Mouse (Mus musculus) forebrain, embryonic 11.5 days (tissue): ENCODE results near the gene Hadhb. TPM values are rescaled to one million over a fixed set of nuclear protein-coding genes. Genes with fewer than 3 reads are reported as not detected.

Experiments used
- ATAC-seq: fragments of 200-750 bp; cut with Nextera tagmentation; replicated peaks from 2 replicates; pipeline ENCODE4 v1.8.0; 2017; ENCODE audit warnings: moderate TSS enrichment; ENCODE audit not compliant: low FRiP score
- DNase-seq: peaks from one replicate; pipeline ENCODE4 v3.0.0-alpha.2; 2017; ENCODE audit warnings: low spot score
- H3K27ac ChIP-seq: fragments of 300-500 bp; sonication (generic); 2 replicates; pipeline ENCODE4 v1.5.1; 2014; ENCODE audit warnings: low read depth, low read length
- H3K27me3 ChIP-seq: fragments of 300-500 bp; sonication (generic); 2 replicates; pipeline ENCODE4 v1.6.1; 2014; ENCODE audit warnings: mild to moderate bottlenecking, low read length, mixed read lengths; ENCODE audit not compliant: control insufficient read depth, insufficient read depth
- H3K36me3 ChIP-seq: fragments of 300-500 bp; sonication (generic); 2 replicates; pipeline ENCODE4 v1.6.1; 2014; ENCODE audit warnings: mild to moderate bottlenecking, low read length, moderate library complexity, mixed read lengths; ENCODE audit not compliant: control insufficient read depth, insufficient read depth
- H3K4me1 ChIP-seq: fragments of 300-500 bp; sonication (generic); replicated peaks from 2 replicates; pipeline ENCODE4 v1.6.1; 2014; ENCODE audit warnings: low read length, mixed read lengths; ENCODE audit not compliant: control insufficient read depth, insufficient read depth
- H3K4me2 ChIP-seq: fragments of 300-500 bp; sonication (generic); 2 replicates; pipeline ENCODE4 v1.6.1; 2014; ENCODE audit warnings: low read depth, mild to moderate bottlenecking, low read length, moderate library complexity, mixed read lengths; ENCODE audit not compliant: severe bottlenecking
- H3K4me3 ChIP-seq: fragments of 300-500 bp; sonication (generic); 2 replicates; pipeline ENCODE4 v1.5.1; 2014; ENCODE audit warnings: low read depth, low read length
- H3K9ac ChIP-seq: fragments of 300-500 bp; sonication (generic); 2 replicates; pipeline ENCODE4 v1.6.1; 2014; ENCODE audit warnings: low read length
- H3K9me3 ChIP-seq: fragments of 300-500 bp; sonication (generic); 2 replicates; pipeline ENCODE4 v1.6.1; 2016; ENCODE audit warnings: low read length, mixed read lengths; ENCODE audit not compliant: control insufficient read depth
- WGBS: fragments of 180-500 bp; shearing (Covaris S2); extraction: QIAGEN DNeasy Blood & Tissue Kit; methylation state at CpG from one replicate; pipeline ENCODE4 v1.1.7; 2014; 5-methylcytosine and 5-hydroxymethylcytosine counted together
- polyA plus RNA-seq: library from polyadenylated mRNA; unstranded; fragments of >200 nt; fragmentation: Nextera tagmentation; extraction: Ambion mirVana; gene quantifications from 2 replicates; pipeline ENCODE4 v1.2.1, GENCODE M21; 2014

Gene Hadhb
- polyA plus RNA-seq, 1 experiment from 2014 or later = 108 TPM

- H3K9ac ChIP-seq = no peak overlapping the region
- no peak overlapping the region for H3K27ac ChIP-seq
- H3K4me2 ChIP-seq = no peak overlapping the region
- DNase-seq (no peak), ATAC-seq (no peak)
- no peaks in the 10 kb centered on the region for H3K4me1 ChIP-seq
- H3K4me3 ChIP-seq = no peak overlapping the region
- 94% methylated on average over 2 of the region's 2 CpGs for WGBS
- no peaks in the 10 kb centered on the region for H3K9me3 ChIP-seq
- H3K36me3 ChIP-seq = no peaks in the 10 kb centered on the region
- H3K27me3 ChIP-seq = no peaks in the 10 kb centered on the region
Observed at GRCm38 (mm10) chr5:30219715-30220114, 64.7 kb downstream of the Hadhb start.

- DNase-seq = no peak
- no peak for ATAC-seq
- Histone ChIP-seq H3K36me3 (no peaks in the 10 kb centered on the region), H3K27me3 (no peaks in the 10 kb centered on the region), H3K4me3 (no peak overlapping the region), H3K9ac (no peak overlapping the region), H3K27ac (no peak overlapping the region), H3K9me3 (no peaks in the 10 kb centered on the region), H3K4me2 (no peak overlapping the region), H3K4me1 (no peaks in the 10 kb centered on the region)
- 89% methylated on average over 8 of the region's 8 CpGs for WGBS
Observed at GRCm38 (mm10) chr5:30220666-30221065, 65.6 kb downstream of the Hadhb start.

DNA sequence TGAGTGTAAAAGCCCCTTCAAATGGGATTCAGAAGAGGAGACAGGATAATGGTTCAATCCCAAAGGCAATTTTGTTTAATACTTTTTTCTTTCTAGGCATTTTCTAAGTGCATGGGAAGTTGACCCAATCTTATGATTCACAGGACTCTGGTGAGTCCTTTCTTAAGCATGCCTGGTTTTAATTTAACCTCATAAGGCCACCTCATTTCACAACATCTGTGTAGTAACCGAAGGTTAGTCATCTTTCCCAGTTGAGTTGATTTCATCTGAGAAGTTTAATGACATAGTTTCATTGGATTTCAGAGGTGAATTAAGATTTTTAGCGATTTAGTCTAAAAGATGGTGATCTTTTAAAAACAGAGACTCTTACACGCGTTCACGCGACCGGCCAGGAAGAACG is 67.6 kb downstream of the Hadhb start:
- WGBS = 97% methylated on average over 8 of the region's 8 CpGs
- no peaks in the 10 kb centered on the region for H3K36me3 ChIP-seq
- no peak for ATAC-seq

DNA sequence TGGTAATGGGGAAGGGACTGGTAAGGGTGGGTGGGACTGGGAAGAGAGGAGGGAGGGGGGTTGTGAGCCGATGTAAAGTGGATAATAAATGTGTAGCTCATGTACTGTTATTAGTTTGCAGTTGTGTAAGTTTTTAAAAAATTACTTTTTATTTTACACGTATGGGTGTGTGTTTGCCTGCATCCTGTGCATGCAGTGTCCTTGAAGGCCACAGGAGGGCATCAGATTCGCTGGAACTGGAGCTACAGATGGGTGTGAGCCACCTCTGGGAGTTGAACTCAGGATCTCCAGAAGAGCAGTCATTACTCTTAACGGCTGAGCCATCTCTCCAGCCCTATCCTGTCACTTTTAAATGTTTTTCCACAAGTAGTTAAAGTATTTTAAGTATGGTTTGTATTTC is 75.9 kb downstream of the Hadhb start:
- ATAC-seq = no peak

More for the DNA sequence above, 67.6 kb downstream of the Hadhb start:
- no peak overlapping the region for H3K4me3 ChIP-seq
- no peaks in the 10 kb centered on the region for H3K9me3 ChIP-seq
- no peak overlapping the region for H3K9ac ChIP-seq
- H3K4me1 ChIP-seq = no peaks in the 10 kb centered on the region
- no peaks in the 10 kb centered on the region for H3K27me3 ChIP-seq
- H3K4me2 ChIP-seq = no peak overlapping the region
- DNase-seq = no peak
- no peak overlapping the region for H3K27ac ChIP-seq

DNA sequence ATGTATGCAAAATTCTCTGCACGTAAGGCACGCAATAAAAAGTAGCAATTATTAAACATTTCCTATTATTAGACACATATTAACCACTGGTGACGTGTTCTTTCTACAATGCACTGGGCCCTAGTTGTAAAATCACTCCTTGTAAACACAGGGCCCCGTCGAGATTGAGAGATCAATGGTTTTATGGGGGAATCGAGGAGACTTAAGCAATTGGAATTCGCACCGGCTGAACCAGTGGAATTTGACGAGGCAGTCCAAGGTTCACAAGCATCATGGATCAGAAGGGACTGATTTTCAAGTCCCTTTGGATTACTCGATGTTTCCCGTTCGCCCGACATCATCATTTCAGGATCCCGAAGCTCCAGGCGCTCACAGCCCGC is 76.8 kb downstream of the Hadhb start:
- no peak for ATAC-seq

More for the DNA sequence above, 75.9 kb downstream of the Hadhb start:
- H3K4me3 ChIP-seq = no peak overlapping the region
- no peaks in the 10 kb centered on the region for H3K27me3 ChIP-seq
- H3K4me1 ChIP-seq = peaks cover 5% of the 10 kb centered on the region; the same call in 1 of the 2 replicates
- no peaks in the 10 kb centered on the region for H3K36me3 ChIP-seq
- no peak overlapping the region for H3K4me2 ChIP-seq
- no peak overlapping the region for H3K27ac ChIP-seq
- no peak for DNase-seq
- 87% methylated on average over 4 of the region's 4 CpGs for WGBS
- no peaks in the 10 kb centered on the region for H3K9me3 ChIP-seq
- H3K9ac ChIP-seq = no peak overlapping the region

DNA sequence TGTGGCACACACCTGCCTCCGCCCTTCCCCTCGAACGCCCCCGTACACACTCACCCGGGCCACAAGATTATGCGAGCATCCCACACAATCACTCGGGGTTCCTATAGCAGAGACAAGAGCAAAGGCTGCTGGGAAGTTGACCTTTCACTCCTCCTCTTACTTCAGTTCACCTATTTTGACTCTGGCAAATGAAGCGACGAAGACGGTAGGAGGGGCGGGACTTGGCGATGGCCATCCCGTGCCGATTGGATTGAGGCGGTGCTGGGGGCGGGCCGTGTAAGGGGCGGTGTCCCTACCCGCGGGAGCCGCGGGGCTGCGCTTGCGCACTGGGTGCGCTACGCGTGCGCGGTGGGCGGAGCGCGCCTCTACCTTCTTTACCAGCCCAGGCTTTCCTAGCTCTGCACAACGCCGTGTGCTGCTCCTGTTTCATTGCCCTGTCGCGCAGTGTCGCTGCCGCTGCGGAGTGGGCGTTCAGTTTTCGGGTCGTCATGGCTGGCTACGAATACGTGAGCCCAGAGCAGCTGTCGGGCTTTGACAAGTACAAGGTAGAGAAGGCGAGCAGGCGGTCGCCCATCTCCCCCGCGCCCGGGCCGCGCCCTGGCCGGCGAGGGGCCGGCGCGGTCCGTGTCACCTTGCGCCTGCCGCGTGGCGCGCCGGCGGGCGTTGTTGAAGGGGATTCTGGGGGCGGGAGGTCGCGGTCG is 77.4 kb downstream of the Hadhb start, which contains the start of gene Selenoi:
Gene Selenoi, plus strand, starts transcription at position 311 of the 701 bp plus-strand sequence.
- WGBS = 4% methylated on average over 71 of the region's 71 CpGs
- Histone ChIP-seq H3K27ac (peak within 1 kb of the TSS; percentile 75), H3K4me1 (peaks cover 5% of the 10 kb centered on the region; the same call in 1 of the 2 replicates), H3K4me2 (peak within 1 kb of the TSS; percentile 74), H3K4me3 (peak within 1 kb of the TSS; percentile 66), H3K9ac (peak within 1 kb of the TSS; percentile 69), H3K36me3 (no peaks in the 10 kb centered on the region), H3K27me3 (no peaks in the 10 kb centered on the region), H3K9me3 (no peaks in the 10 kb centered on the region)
- DNase-seq = peak; percentile 98
- ATAC-seq = peak; percentile 100

More for the DNA sequence above, 76.8 kb downstream of the Hadhb start:
- Histone ChIP-seq H3K4me1 (peaks cover 5% of the 10 kb centered on the region; the same call in 1 of the 2 replicates), H3K9ac (peak overlapping the region; percentile 67), H3K4me3 (peak overlapping the region; percentile 66), H3K9me3 (no peaks in the 10 kb centered on the region), H3K4me2 (peak overlapping the region; percentile 74), H3K27ac (peak overlapping the region; percentile 68; the same call in 1 of the 2 replicates), H3K36me3 (no peaks in the 10 kb centered on the region), H3K27me3 (no peaks in the 10 kb centered on the region)
- 56% methylated on average over 16 of the region's 16 CpGs for WGBS
- DNase-seq = no peak

DNA sequence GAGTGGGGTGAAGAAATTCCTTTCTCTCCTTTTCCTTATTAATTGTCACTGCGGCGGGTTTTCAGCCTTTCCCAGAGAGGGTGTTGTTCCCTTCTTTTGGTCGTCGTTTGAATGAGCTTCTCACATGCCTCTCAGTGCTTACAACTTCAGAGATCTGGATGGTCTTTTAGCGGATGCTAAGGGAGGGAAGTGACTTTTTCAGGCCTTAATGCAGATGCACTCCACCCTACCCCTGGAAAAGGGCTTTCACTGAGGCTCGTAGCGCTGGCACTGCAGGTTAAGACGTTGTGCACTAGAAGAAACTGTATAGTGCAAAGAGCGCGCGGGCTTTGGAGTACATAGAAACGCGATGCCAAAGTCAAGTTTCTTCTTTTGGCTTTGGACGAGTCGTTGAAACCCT is 78.0 kb downstream of the Hadhb start:
- no peaks in the 10 kb centered on the region for H3K9me3 ChIP-seq
- peaks cover 5% of the 10 kb centered on the region; the same call in 1 of the 2 replicates for H3K4me1 ChIP-seq
- 4% methylated on average over 15 of the region's 15 CpGs for WGBS
- peak overlapping the region; percentile 69 for H3K9ac ChIP-seq
- peak overlapping the region; percentile 66 for H3K4me3 ChIP-seq
- no peak for ATAC-seq
- H3K36me3 ChIP-seq = no peaks in the 10 kb centered on the region
- peak overlapping the region; percentile 74 for H3K4me2 ChIP-seq
- peak overlapping the region; percentile 75 for H3K27ac ChIP-seq
- DNase-seq = peak; percentile 55
- H3K27me3 ChIP-seq = no peaks in the 10 kb centered on the region

DNA sequence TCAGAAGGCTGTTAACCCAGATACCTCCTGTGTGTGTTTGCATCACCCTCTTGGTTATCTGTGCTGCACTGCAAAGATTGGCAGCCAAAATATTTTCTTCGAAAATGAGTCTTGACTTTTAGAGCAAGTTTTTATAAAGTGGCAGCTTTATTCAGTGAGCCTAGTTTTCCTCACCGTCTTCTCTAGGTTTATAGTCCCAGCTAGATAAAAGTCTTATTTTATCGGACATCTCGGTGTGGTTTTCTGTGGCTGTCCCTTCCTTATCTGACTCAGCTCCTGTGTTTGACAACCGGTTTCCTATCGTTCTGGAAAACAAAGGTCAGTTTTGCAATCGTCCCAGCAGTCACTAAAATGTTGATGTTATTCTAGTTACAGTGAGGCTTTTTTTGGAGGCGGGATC is 78.9 kb downstream of the Hadhb start:
- Histone ChIP-seq H3K9me3 (no peaks in the 10 kb centered on the region), H3K4me1 (peaks cover 5% of the 10 kb centered on the region; the same call in 1 of the 2 replicates), H3K36me3 (no peaks in the 10 kb centered on the region), H3K4me2 (peak overlapping the region; percentile 74; the same call in 1 of the 2 replicates), H3K27me3 (no peaks in the 10 kb centered on the region), H3K27ac (no peak overlapping the region), H3K4me3 (peak overlapping the region; percentile 66), H3K9ac (peak overlapping the region; percentile 10)
- WGBS = 76% methylated on average over 8 of the region's 8 CpGs
- no peak for ATAC-seq
- no peak for DNase-seq
